8 mouse cellular contexts compared by ENCODE assay signal in the genomic region with DNA sequence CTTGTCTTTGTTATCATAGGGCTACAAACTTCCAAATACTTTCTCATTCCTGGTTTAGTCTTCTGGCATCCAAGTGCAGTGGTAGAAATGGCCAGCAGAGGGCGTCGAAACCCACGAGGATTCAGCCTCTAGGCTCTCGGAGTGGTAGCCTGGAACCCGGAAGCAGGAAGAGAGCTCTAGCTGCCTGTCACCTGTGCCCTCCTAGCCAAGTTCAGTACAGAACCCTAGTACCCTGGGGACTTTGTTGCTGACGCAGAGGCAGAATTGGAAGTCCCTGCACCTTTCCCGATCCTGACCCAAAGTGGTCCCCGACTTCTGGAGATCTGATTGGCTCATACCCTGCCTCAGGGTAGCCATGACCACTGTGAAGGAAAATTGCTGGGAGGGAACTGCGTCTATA. TPM values are rescaled to one million over a fixed set of nuclear protein-coding genes. Genes with fewer than 3 reads are reported as not detected.
DNase-seq lines count a peak whose midpoint lies in the region; ATAC-seq and TF ChIP-seq lines count a peak whose summit lies in the region.

No protein-coding gene starts in this region.

- ATAC-seq in cerebellum, adult (ENCODE audit: insufficient number of reproducible peaks, low FRiP score, low TSS enrichment) = peak; percentile 79
- ATAC-seq in forebrain, embryonic 13.5 days = peak; percentile 79
- peak; percentile 96 for ATAC-seq in liver, postnatal 0 days
- peak; percentile 76; the same call in 1 of the 2 replicates for ATAC-seq in neural tube, embryonic 14.5 days (ENCODE audit: low read depth)

- peak; percentile 88 to 92 for DNase-seq in heart, postnatal 10 days
- peak; percentile 75 for DNase-seq in large intestine, adult 2 months (ENCODE audit: low read depth, low spot score)
- peak; percentile 91 for DNase-seq in liver, postnatal 0 days
- DNase-seq in testis, postnatal 10 days (ENCODE audit: low spot score) = peak; percentile 94

- WGBS in forebrain, embryonic 13.5 days = 16% methylated on average over 9 of the region's 9 CpGs
- 6% methylated on average over 9 of the region's 9 CpGs for WGBS in large intestine, adult 2 months
- WGBS in liver, postnatal 0 days (ENCODE audit: insufficient replicate concordance) = 6% methylated on average over 9 of the region's 9 CpGs
- 14% methylated on average over 9 of the region's 9 CpGs for WGBS in neural tube, embryonic 14.5 days

- no peak overlapping the region for H3K27ac ChIP-seq in ES-Bruce4 (ENCODE audit: insufficient read depth, low read length)
- H3K27ac ChIP-seq in forebrain, embryonic 13.5 days = no peak overlapping the region
- peak overlapping the region; percentile 41; the same call in 1 of the 2 replicates for H3K27ac ChIP-seq in liver, postnatal 0 days (ENCODE audit: low read depth)
- no peak overlapping the region for H3K27ac ChIP-seq in neural tube, embryonic 14.5 days (ENCODE audit: low read depth, low read length)

- H3K4me1 ChIP-seq in ES-Bruce4 (ENCODE audit: control insufficient read depth, insufficient read depth, low read length) = peaks cover 2% of the 10 kb centered on the region
- no peaks in the 10 kb centered on the region for H3K4me1 ChIP-seq in forebrain, embryonic 13.5 days
- 0 out of 2 replicates have a peak, but pooled peaks cover 3% of the 10 kb centered on the region for H3K4me1 ChIP-seq in liver, postnatal 0 days (ENCODE audit: insufficient read depth)
- H3K4me1 ChIP-seq in neural tube, embryonic 14.5 days (ENCODE audit: control insufficient read depth, insufficient read depth, low read length) = no peaks in the 10 kb centered on the region

- H3K9me3 ChIP-seq in ES-Bruce4 (replicated peaks; ENCODE audit: control insufficient read depth, insufficient read depth, low read length, poor library complexity, severe bottlenecking) = no peaks in the 10 kb centered on the region
- H3K9me3 ChIP-seq in forebrain, embryonic 13.5 days (replicated peaks) = no peaks in the 10 kb centered on the region
- no peaks in the 10 kb centered on the region for H3K9me3 ChIP-seq in liver, postnatal 0 days (ENCODE audit: low read length)
- no peaks in the 10 kb centered on the region for H3K9me3 ChIP-seq in neural tube, embryonic 14.5 days (ENCODE audit: control insufficient read depth, low read length)

- peak; percentile 95 for TF ChIP-seq CTCF in ES-Bruce4 (IDR thresholded peaks at IDR 0.05; ENCODE audit: low read depth, low read length)
- TF ChIP-seq CTCF in liver, postnatal 0 days (IDR thresholded peaks at IDR 0.05; ENCODE audit: low read depth) = peak; percentile 98

- H3K27me3 ChIP-seq in ES-Bruce4 (ENCODE audit: control insufficient read depth, insufficient read depth, low read length, poor library complexity, severe bottlenecking) = no peaks in the 10 kb centered on the region
- H3K27me3 ChIP-seq in forebrain, embryonic 13.5 days = no peaks in the 10 kb centered on the region
- H3K27me3 ChIP-seq in liver, postnatal 0 days (ENCODE audit: insufficient read depth, low read length) = no peaks in the 10 kb centered on the region
- no peaks in the 10 kb centered on the region for H3K27me3 ChIP-seq in neural tube, embryonic 14.5 days (ENCODE audit: control insufficient read depth, insufficient read depth, low read length)

- H3K4me3 ChIP-seq in ES-Bruce4 (ENCODE audit: low read depth, low read length) = no peak overlapping the region
- H3K4me3 ChIP-seq in forebrain, embryonic 13.5 days = peak overlapping the region; percentile 28
- H3K4me3 ChIP-seq in liver, postnatal 0 days (ENCODE audit: low read depth, low read length) = peak overlapping the region; percentile 36
- 0 out of 2 replicates have a peak overlapping the region, but pooled peaks have one; percentile 5 for H3K4me3 ChIP-seq in neural tube, embryonic 14.5 days (ENCODE audit: low read depth, low read length)

- no peak overlapping the region for H3K9ac ChIP-seq in ES-Bruce4 (ENCODE audit: low read depth, poor library complexity, severe bottlenecking)
- no peak overlapping the region for H3K9ac ChIP-seq in forebrain, embryonic 13.5 days
- H3K9ac ChIP-seq in liver, postnatal 0 days (replicated peaks) = peak overlapping the region; percentile 56
- H3K9ac ChIP-seq in neural tube, embryonic 14.5 days (replicated peaks; ENCODE audit: low read depth, low read length) = no peak overlapping the region

- TF ChIP-seq EP300 in ES-Bruce4 (IDR thresholded peaks at IDR 0.05; ENCODE audit: insufficient read depth, low read depth, low read length) = 0 out of 2 replicates have a peak, but pooled peaks have one; percentile 10
- TF ChIP-seq EP300 in liver, postnatal 0 days (IDR thresholded peaks at IDR 0.05; ENCODE audit: low read depth) = peak; percentile 64; the same call in 1 of the 2 replicates

- H3K4me2 ChIP-seq in forebrain, embryonic 13.5 days = peak overlapping the region; percentile 51
- H3K4me2 ChIP-seq in liver, postnatal 0 days (ENCODE audit: low read depth, low read length) = peak overlapping the region; percentile 70
- H3K4me2 ChIP-seq in neural tube, embryonic 14.5 days (ENCODE audit: low read depth, low read length) = peak overlapping the region; percentile 21; the same call in 1 of the 2 replicates

- TF ChIP-seq POLR2A in ES-Bruce4 (IDR thresholded peaks at IDR 0.05; ENCODE audit: insufficient read depth, low read length) = no peak

- H3K36me3 ChIP-seq in ES-Bruce4 (ENCODE audit: control insufficient read depth, insufficient read depth, low read length, poor library complexity, severe bottlenecking) = no peaks in the 10 kb centered on the region
- no peaks in the 10 kb centered on the region for H3K36me3 ChIP-seq in forebrain, embryonic 13.5 days (ENCODE audit: poor library complexity, severe bottlenecking)
- no peaks in the 10 kb centered on the region for H3K36me3 ChIP-seq in liver, postnatal 0 days (replicated peaks; ENCODE audit: insufficient read depth, low read length)
- H3K36me3 ChIP-seq in neural tube, embryonic 14.5 days (ENCODE audit: control insufficient read depth, insufficient read depth, low read length) = no peaks in the 10 kb centered on the region

- intact Hi-C loops in heart, postnatal 10 days (cut with DNase I) = loop anchor here (1.0 to 5.0 kb wide), 4 partner anchors 34 to 343 kb away; no protein-coding TSS in a partner anchor

RNA-seq across cellular contexts. Expression of a gene that starts 32.2 kb away (rescaled TPM):
- polyA plus RNA-seq in ES-Bruce4 (2011; ENCODE audit: insufficient read depth, insufficient read length, low read depth, missing spikeins) = 64.9 and 67.9 TPM in 2 replicates
- 39.0 and 45.4 TPM in 2 replicates for polyA plus RNA-seq in forebrain, embryonic 13.5 days (2015; fragmentation: Nextera tagmentation; extraction: Ambion mirVana)
- total RNA-seq in heart, postnatal 10 days (2021) = 10 to 100 TPM; 32.8 to 38.5 TPM
- 54.0 and 82.1 TPM in 2 replicates for polyA plus RNA-seq in large intestine, adult 2 months (2012; rRNA removed)
- polyA plus RNA-seq in liver, postnatal 0 days (2015; fragmentation: Nextera tagmentation; extraction: Ambion mirVana) = 22.3 and 22.6 TPM in 2 replicates
- polyA plus RNA-seq in neural tube, embryonic 14.5 days (2014; fragmentation: Nextera tagmentation; extraction: Ambion mirVana) = 135 and 144 TPM in 2 replicates
